Mouse (Mus musculus): ENCODE data around the gene Acy3.

DNA sequence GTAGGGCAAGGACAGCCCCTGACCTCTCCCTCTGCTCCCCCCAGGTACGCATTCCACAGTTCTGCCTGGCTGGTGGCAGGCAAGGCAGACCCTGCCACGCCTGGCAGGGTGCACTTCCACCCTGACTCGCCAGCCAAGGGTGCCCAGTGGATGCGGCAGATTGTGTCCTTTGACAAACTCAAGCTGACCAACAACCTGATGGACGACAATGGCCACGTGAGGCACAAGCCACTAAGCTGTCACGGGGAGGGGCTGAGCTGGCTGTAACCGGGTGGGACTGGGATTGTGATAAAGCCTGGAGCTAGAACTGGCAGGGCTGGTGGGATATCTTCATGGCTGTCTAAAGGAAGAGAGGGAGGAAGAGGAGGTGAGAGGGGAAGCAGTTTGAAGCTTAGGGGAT lies 10.9 kb downstream of the Acy3 start:
- TF ChIP-seq CTCF (IDR thresholded peaks at IDR 0.05; ENCODE audit: low read depth) (no peak), EP300 (IDR thresholded peaks at IDR 0.05; ENCODE audit: low read depth) (no peak)

Data from liver, embryonic 14.5 days (tissue).